Mouse (Mus musculus) megakaryocyte, embryonic 14.5 days (primary cell): ENCODE results near the gene Rap1a. TPM values are rescaled to one million over a fixed set of nuclear protein-coding genes. Genes with fewer than 3 reads are reported as not detected.

ENCODE experiments used
- H3K27me3 ChIP-seq: replicated peaks from 2 replicates; pipeline ENCODE3; 2012; ENCODE audit warnings: inconsistent platforms
- H3K36me3 ChIP-seq: replicated peaks from 2 replicates; pipeline ENCODE3; 2012; ENCODE audit warnings: low read length, inconsistent platforms, mixed read lengths
- H3K4me1 ChIP-seq: 2 replicates; pipeline ENCODE4 v1.6.1; 2012; ENCODE audit warnings: inconsistent platforms
- H3K4me3 ChIP-seq: replicated peaks from 2 replicates; pipeline ENCODE3; 2012; ENCODE audit warnings: moderate library complexity, mild to moderate bottlenecking, inconsistent platforms
- H3K9me3 ChIP-seq: 2 replicates; pipeline ENCODE4 v1.6.1; 2012; ENCODE audit warnings: inconsistent platforms
- FLI1 ChIP-seq: IDR thresholded peaks from 2 replicates; pipeline ENCODE4 v1.6.1; 2012; ENCODE audit warnings: low read length, inconsistent platforms, mixed read lengths
- GATA1 ChIP-seq: IDR thresholded peaks from 3 replicates; pipeline ENCODE4 v1.6.1; 2012; ENCODE audit warnings: mixed read lengths, low read length, inconsistent platforms, borderline replicate concordance
- polyA plus RNA-seq: library from polyadenylated mRNA; stranded (reverse); fragments of >175 nt; gene quantifications from 2 replicates; pipeline ENCODE4 v1.2.3, GENCODE M21; 2012; ENCODE audit warnings: low replicate concordance; ENCODE audit not compliant: insufficient read depth

Rap1a gene
- polyA plus RNA-seq = 3.2 and 38.3 TPM in 2 replicates

GRCm38 (mm10) chr3:105801191-105802166, at the start of gene Rap1a:
Rap1a (minus strand) TSS chr3:105801336.
- Histone ChIP-seq H3K36me3 (peaks cover 5% of the 10 kb centered on the region), H3K4me1 (peaks cover 59% of the 10 kb centered on the region), H3K9me3 (no peaks in the 10 kb centered on the region), H3K4me3 (peak within 1 kb of the TSS; percentile 97), H3K27me3 (no peaks in the 10 kb centered on the region)
- no peak for TF ChIP-seq FLI1
- no peak for TF ChIP-seq GATA1

GRCm38 (mm10) chr3:105846294-105847069, 45.3 kb upstream of the Rap1a start:
- Histone ChIP-seq H3K36me3 (peaks cover 11% of the 10 kb centered on the region), H3K27me3 (no peaks in the 10 kb centered on the region), H3K4me1 (peaks cover 63% of the 10 kb centered on the region), H3K9me3 (no peaks in the 10 kb centered on the region), H3K4me3 (no peak overlapping the region)
- TF ChIP-seq FLI1 = no peak
- TF ChIP-seq GATA1 = no peak

GRCm38 (mm10) chr3:105839836-105840235, 38.7 kb upstream of the Rap1a start:
- Histone ChIP-seq H3K4me1 (peaks cover 79% of the 10 kb centered on the region), H3K36me3 (no peaks in the 10 kb centered on the region), H3K4me3 (no peak overlapping the region), H3K9me3 (no peaks in the 10 kb centered on the region), H3K27me3 (no peaks in the 10 kb centered on the region)
- TF ChIP-seq FLI1 (no peak), GATA1 (no peak)

- H3K4me1 ChIP-seq = peaks cover 88% of the 10 kb centered on the region
- H3K9me3 ChIP-seq = no peaks in the 10 kb centered on the region
- H3K36me3 ChIP-seq = no peaks in the 10 kb centered on the region
- H3K4me3 ChIP-seq = no peak overlapping the region
- no peaks in the 10 kb centered on the region for H3K27me3 ChIP-seq
- TF ChIP-seq GATA1 (no peak), FLI1 (no peak)
These were observed 37.5 kb upstream of the Rap1a start for GRCm38 (mm10) chr3:105838655-105839054.

DNA sequence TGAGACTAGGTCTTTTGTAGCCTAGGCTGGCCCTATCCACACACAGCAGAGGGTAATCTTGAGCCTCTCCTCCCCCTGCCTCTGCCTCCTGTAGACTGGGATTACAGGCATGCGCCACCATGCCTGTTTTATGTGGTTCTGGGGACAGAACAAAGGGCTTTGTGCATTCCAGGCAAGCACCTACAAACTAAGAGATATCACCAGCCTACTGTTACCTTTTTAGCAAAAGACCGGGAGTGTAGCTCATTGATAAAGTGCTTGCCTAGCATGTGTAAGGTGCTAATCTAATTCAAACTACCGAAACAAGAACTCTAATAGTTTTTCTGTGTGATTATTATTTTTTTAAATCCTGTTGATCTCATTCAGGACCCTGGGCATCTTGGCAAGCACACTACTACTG, 35.7 kb upstream of the Rap1a start:
- no peaks in the 10 kb centered on the region for H3K27me3 ChIP-seq
- peaks cover 80% of the 10 kb centered on the region for H3K4me1 ChIP-seq
- no peaks in the 10 kb centered on the region for H3K9me3 ChIP-seq
- TF ChIP-seq GATA1 (no peak), FLI1 (no peak)
- H3K36me3 ChIP-seq = no peaks in the 10 kb centered on the region
- no peak overlapping the region for H3K4me3 ChIP-seq

DNA sequence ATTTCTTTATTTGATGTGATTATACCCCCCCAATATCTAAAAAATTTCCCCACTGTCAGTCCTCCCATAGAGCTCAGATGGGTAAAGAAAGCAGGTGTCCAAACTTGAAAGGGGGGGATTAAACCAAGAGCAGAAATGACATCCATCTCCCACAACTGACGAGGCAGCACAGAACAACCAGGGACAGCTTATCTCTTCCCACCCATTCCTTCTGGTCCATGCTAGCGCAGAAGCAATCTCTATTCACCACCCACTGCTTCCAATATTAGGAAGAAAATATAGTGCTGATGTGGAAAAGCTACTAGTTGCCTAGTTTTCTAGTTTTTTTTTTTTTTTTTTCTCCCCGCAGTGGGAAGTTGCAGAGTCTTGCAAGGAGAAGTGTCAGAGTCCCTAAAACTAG, 34.7 kb upstream of the Rap1a start:
- H3K36me3 ChIP-seq = no peaks in the 10 kb centered on the region
- peaks cover 78% of the 10 kb centered on the region for H3K4me1 ChIP-seq
- peak overlapping the region; percentile 66 for H3K4me3 ChIP-seq
- no peaks in the 10 kb centered on the region for H3K9me3 ChIP-seq
- no peaks in the 10 kb centered on the region for H3K27me3 ChIP-seq
- TF ChIP-seq FLI1 (no peak), GATA1 (no peak)

GRCm38 (mm10) chr3:105831584-105831983, 30.4 kb upstream of the Rap1a start:
- Histone ChIP-seq H3K27me3 (no peaks in the 10 kb centered on the region), H3K4me3 (no peak overlapping the region), H3K9me3 (no peaks in the 10 kb centered on the region), H3K4me1 (peaks cover 46% of the 10 kb centered on the region), H3K36me3 (no peaks in the 10 kb centered on the region)
- TF ChIP-seq FLI1 (no peak), GATA1 (no peak)

- Histone ChIP-seq H3K27me3 (no peaks in the 10 kb centered on the region), H3K4me1 (peaks cover 59% of the 10 kb centered on the region), H3K9me3 (no peaks in the 10 kb centered on the region), H3K4me3 (peak overlapping the region; percentile 4), H3K36me3 (no peaks in the 10 kb centered on the region)
- TF ChIP-seq GATA1 (no peak), FLI1 (no peak)
These were observed 24.5 kb upstream of the Rap1a start for GRCm38 (mm10) chr3:105825501-105826161.

GRCm38 (mm10) chr3:105824704-105825103, 23.6 kb upstream of the Rap1a start:
- H3K9me3 ChIP-seq = no peaks in the 10 kb centered on the region
- no peaks in the 10 kb centered on the region for H3K27me3 ChIP-seq
- H3K4me1 ChIP-seq = peaks cover 68% of the 10 kb centered on the region
- H3K36me3 ChIP-seq = no peaks in the 10 kb centered on the region
- TF ChIP-seq FLI1 (no peak), GATA1 (no peak)
- H3K4me3 ChIP-seq = no peak overlapping the region

DNA sequence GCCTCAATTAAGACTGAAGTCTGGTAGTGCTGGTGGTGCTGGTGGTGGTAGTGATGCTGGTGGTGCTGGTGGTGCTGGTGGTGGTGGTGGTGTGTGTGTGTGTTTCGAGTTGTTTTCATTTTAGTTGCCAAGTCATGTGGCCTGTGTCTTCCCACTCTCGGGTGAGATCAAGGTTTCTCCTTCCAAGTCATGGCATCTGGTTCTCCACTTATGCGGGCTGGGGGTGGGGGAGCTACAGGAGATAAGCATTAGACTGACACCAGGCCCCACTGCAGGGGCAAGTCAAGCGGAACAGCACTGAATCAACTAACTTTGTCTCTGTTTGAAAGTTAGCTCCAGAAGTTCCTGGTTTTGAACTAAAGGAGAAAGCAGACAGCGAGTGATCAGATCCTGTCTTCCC, 23.0 kb upstream of the Rap1a start:
- no peak for TF ChIP-seq FLI1
- no peak for TF ChIP-seq GATA1
- Histone ChIP-seq H3K4me1 (peaks cover 74% of the 10 kb centered on the region), H3K4me3 (no peak overlapping the region), H3K27me3 (no peaks in the 10 kb centered on the region), H3K9me3 (no peaks in the 10 kb centered on the region), H3K36me3 (no peaks in the 10 kb centered on the region)
